Mouse (Mus musculus): Measurements from ENCODE around the gene Zfp990. TPM values are rescaled to one million over a fixed set of nuclear protein-coding genes. Genes with fewer than 3 reads are reported as not detected.
"Not testable (repeated sequence)": the region's sequence is repeated elsewhere in the genome, so short reads cannot be mapped to it uniquely, and the experiment has no call there.

The Zfp990 gene
- polyA plus RNA-seq, 1 experiment from 2014 or later = 0.07 TPM

DNA sequence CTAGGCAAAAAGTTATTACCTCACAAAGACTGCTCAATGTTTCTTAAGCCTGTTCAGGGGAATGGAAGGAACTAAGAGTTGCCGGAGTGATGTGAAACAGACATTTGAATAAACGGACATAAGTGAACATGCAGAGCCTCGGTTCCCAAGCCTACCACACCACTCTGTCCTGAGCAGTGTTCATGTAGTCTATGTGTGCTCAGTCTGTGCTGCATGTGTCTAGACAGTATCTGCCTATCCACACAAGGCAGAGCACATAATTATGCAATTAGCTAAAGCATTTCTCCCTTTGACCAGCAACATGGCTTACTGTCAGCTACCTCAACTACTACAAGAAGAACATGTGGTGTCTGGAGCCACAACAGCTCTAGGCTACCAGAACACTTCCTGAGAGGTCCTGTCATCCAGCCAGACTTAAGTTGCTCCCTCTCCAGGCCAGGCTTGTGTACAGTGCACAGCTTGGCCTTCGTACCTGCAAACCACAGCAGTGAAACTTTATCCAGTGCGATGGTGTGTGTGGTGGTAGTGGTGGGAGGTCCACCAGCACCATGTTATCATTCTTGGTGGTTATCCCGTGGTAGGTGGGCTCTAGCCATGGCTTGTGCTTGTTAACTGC lies 35.3 kb downstream of the Zfp990 start:
- not testable (repeated sequence) for H3K4me2 ChIP-seq; H3K4me3 ChIP-seq; H3K4me1 ChIP-seq; H3K27ac ChIP-seq (replicated peaks); H3K27me3 ChIP-seq (replicated peaks); H3K36me3 ChIP-seq; H3K9ac ChIP-seq; ATAC-seq (ENCODE audit: extremely low read depth, insufficient number of reproducible peaks, low FRiP score, low TSS enrichment)
- 62% methylated on average over 6 of the region's 6 CpGs for WGBS
- H3K9me3 ChIP-seq = peaks cover 38% of the 10 kb centered on the region

DNA sequence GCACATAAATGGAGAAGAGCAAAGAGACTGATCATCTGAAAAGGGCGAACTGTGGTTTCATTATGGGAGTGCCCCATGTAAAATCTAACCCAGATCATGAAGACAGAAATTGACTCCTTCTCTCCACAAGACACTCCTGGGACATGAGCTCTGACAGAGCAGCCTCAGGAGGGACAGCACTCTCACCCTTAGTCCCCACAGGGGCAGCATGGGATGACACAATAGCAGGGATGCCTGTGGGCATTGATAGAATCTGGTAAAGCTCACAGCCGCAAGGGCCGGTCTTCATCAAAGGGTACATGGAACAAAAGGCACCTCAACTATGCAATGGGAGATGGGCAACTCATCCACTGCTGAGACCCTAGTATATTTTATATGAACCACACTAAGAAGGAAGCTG lies 35.9 kb downstream of the Zfp990 start:
- peaks cover 35% of the 10 kb centered on the region for H3K9me3 ChIP-seq
- 87% methylated on average over 3 of the region's 3 CpGs for WGBS
- not testable (repeated sequence) for H3K27me3 ChIP-seq (replicated peaks); ATAC-seq (ENCODE audit: extremely low read depth, insufficient number of reproducible peaks, low FRiP score, low TSS enrichment); H3K4me3 ChIP-seq; H3K4me1 ChIP-seq; H3K4me2 ChIP-seq; H3K27ac ChIP-seq (replicated peaks); H3K36me3 ChIP-seq; H3K9ac ChIP-seq

DNA sequence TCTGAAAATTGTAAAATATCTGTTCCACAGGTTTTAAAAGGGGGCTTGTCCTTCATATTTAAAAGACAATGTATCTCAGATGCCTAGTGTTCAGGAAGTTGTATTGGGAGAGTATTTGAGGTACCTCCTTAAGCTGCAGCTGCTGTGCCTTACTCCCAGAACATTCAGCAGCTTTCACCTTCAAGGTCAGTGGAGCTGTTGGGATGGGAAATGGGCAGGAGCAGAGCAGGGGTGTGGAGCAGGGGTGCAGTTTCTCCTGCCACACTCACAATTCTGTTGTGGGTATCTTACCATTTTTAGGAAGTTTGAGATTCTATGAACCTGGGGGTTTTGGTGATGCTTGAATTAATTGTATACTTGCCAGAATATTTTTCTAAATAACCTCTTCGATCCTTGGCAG lies 46.1 kb downstream of the Zfp990 start:
- Histone ChIP-seq H3K4me1 (no peaks in the 10 kb centered on the region), H3K36me3 (no peaks in the 10 kb centered on the region)
- WGBS = 78% methylated on average over 1 of the region's 1 CpGs

DNA sequence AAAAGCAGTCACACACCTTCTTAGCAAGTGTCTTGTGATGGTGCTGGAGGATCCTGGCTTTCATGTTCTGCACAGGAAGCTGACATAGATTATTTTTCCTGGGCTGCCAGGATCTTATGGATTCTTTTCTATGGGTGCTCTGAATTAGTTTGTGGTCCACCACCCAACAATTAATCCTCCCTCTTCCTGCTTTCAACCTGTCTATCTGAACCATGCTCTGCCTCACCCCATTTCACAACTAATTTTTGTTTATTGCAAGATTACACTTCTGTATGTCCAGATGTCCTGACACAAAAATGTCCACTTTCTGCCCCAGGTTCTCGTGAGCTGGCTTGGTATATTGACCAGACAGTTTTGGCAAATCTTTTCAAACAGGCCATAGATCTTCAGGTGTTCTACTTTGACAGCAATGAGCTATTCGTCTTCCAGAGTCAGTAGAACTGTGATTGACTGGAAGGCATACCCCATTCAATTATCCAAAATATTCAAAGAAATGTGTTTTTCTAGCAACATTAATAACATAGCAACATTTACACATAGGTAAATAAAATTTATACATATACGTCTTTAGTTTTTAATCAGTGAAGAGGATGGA lies 49.0 kb downstream of the Zfp990 start:
- Histone ChIP-seq H3K27ac (replicated peaks) (no peak overlapping the region), H3K4me1 (no peaks in the 10 kb centered on the region), H3K36me3 (no peaks in the 10 kb centered on the region), H3K4me3 (no peak overlapping the region), H3K4me2 (no peak overlapping the region), H3K9ac (no peak overlapping the region), H3K9me3 (peaks cover 46% of the 10 kb centered on the region), H3K27me3 (replicated peaks) (no peaks in the 10 kb centered on the region)
- no peak for ATAC-seq (ENCODE audit: extremely low read depth, insufficient number of reproducible peaks, low FRiP score, low TSS enrichment)
- WGBS = 35% methylated on average over 3 of the region's 3 CpGs

More for the DNA sequence above, 46.1 kb downstream of the Zfp990 start:
- no peak overlapping the region for H3K27ac ChIP-seq (replicated peaks)
- peaks cover 44% of the 10 kb centered on the region for H3K9me3 ChIP-seq
- H3K9ac ChIP-seq = no peak overlapping the region
- H3K27me3 ChIP-seq (replicated peaks) = no peaks in the 10 kb centered on the region
- no peak overlapping the region for H3K4me3 ChIP-seq
- no peak overlapping the region for H3K4me2 ChIP-seq
- ATAC-seq (ENCODE audit: extremely low read depth, insufficient number of reproducible peaks, low FRiP score, low TSS enrichment) = no peak

GRCm38 (mm10) chr4:145564111-145564821 lies 53.7 kb downstream of the Zfp990 start:
- H3K9ac ChIP-seq = no peak overlapping the region
- no peak overlapping the region for H3K4me3 ChIP-seq
- H3K4me2 ChIP-seq = no peak overlapping the region
- peaks cover 51% of the 10 kb centered on the region for H3K9me3 ChIP-seq
- no peaks in the 10 kb centered on the region for H3K27me3 ChIP-seq (replicated peaks)
- 56% methylated on average over 3 of the region's 3 CpGs for WGBS
- no peaks in the 10 kb centered on the region for H3K36me3 ChIP-seq
- H3K27ac ChIP-seq (replicated peaks) = no peak overlapping the region
- H3K4me1 ChIP-seq = no peaks in the 10 kb centered on the region
- ATAC-seq (ENCODE audit: extremely low read depth, insufficient number of reproducible peaks, low FRiP score, low TSS enrichment) = no peak

DNA sequence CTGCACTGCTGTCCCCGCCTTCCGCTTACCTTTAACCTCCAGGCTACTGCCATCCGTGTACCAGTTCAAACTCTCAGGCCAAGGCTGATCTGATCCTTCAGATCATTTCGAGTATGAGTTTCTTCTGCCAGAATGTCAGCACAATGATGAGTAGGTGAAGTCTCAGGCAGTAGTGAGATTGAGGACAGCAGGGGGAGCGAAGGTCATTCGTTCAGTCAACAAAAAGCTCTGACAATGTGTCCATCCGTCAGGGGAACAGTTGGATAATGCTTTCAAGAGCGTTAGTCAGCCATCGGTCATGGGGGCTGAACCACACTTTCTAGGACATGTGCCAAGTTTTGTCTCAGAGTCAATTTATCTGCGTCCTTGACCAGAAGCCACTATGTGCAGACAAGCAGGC lies 59.9 kb downstream of the Zfp990 start:
- H3K4me2 ChIP-seq; H3K4me1 ChIP-seq; H3K4me3 ChIP-seq; H3K9ac ChIP-seq; H3K27me3 ChIP-seq (replicated peaks); ATAC-seq (ENCODE audit: extremely low read depth, insufficient number of reproducible peaks, low FRiP score, low TSS enrichment); H3K27ac ChIP-seq (replicated peaks); H3K36me3 ChIP-seq: not testable (repeated sequence)
- 64% methylated on average over 9 of the region's 10 CpGs for WGBS
- H3K9me3 ChIP-seq = peaks cover 28% of the 10 kb centered on the region

DNA sequence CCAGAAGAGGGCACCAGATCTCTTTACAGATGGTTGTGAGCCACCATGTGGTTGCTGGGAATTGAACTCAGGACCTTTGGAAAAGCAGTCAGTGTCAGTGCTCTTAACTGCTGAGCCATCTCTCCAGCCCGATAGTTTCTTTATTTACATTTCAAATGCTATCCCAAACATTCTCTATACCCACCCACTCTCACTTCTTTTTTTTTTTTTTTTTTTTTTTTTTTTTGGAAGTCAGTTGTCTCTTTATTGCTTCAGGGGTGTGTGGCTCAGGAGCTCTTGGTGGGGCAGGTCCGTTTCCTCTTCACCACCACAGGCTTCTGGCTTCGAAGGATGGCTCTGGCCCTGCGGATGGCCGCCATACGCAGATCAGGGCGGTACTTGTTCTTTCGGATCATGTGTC lies 66.1 kb downstream of the Zfp990 start:
- H3K4me1 ChIP-seq; H3K9ac ChIP-seq; H3K27ac ChIP-seq (replicated peaks); ATAC-seq (ENCODE audit: extremely low read depth, insufficient number of reproducible peaks, low FRiP score, low TSS enrichment); H3K36me3 ChIP-seq; H3K4me2 ChIP-seq; H3K27me3 ChIP-seq (replicated peaks); H3K4me3 ChIP-seq: not testable (repeated sequence)
- H3K9me3 ChIP-seq = peaks cover 21% of the 10 kb centered on the region
- WGBS = 80% methylated on average over 8 of the region's 8 CpGs

- 77% methylated on average over 1 of the region's 1 CpGs for WGBS
- not testable (repeated sequence) for H3K4me1 ChIP-seq; H3K27me3 ChIP-seq (replicated peaks); H3K36me3 ChIP-seq; H3K27ac ChIP-seq (replicated peaks); H3K4me2 ChIP-seq; H3K4me3 ChIP-seq; ATAC-seq (ENCODE audit: extremely low read depth, insufficient number of reproducible peaks, low FRiP score, low TSS enrichment); H3K9ac ChIP-seq
- H3K9me3 ChIP-seq = peaks cover 12% of the 10 kb centered on the region
Observed at GRCm38 (mm10) chr4:145580333-145580732, 69.8 kb downstream of the Zfp990 start.

DNA sequence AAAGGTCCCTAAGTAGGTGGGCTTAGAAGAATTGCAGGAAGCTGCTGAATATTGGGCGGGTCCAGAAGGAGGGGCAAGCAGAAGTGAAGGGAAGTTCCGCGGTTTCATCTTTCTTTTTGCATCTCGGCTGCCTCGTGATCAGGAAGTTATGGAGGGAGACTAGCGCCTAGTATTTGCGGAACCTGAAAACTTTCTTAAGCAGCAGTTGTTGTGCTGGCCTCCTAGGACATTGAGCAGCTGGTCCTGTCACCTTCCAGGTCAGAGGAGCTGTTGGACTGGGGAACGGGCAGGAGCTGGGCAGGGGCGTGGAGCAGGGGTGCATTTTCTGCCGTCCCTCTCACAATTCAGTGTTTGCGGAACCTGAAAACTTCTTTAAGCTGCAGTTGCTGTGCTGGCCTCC lies 74.5 kb downstream of the Zfp990 start, which contains the start of gene Gm13212:
Gm13212 (plus strand) TSS at position 89 of the 400 bp plus-strand sequence.
- H3K27me3 ChIP-seq (replicated peaks); H3K9me3 ChIP-seq; H3K4me1 ChIP-seq; H3K36me3 ChIP-seq; ATAC-seq (ENCODE audit: extremely low read depth, insufficient number of reproducible peaks, low FRiP score, low TSS enrichment); H3K27ac ChIP-seq (replicated peaks): not testable (repeated sequence)
- Histone ChIP-seq H3K4me3 (peak within 1 kb of the TSS; percentile 52), H3K9ac (peak within 1 kb of the TSS; percentile 72), H3K4me2 (peak within 1 kb of the TSS; percentile 64)
- 13% methylated on average over 11 of the region's 11 CpGs for WGBS

DNA sequence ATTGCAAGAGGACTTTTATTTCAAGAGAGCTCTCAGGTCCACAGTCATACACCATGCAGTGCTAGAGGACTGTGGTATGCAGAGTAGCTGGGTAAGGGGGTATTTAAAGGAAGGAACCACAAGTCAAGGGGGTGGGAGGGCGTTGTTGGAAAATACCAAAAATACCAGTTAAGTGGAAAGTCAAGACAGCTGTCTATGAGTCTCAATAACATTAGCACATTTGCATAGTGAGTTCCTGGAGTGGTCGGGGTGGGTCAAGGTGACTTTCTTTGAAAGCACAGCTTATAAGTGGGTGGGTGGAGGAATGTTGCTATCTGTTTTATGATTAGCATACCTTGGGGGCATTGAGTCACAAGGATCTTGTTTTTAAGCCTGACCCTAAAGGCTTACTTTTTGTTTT lies 75.5 kb downstream of the Zfp990 start:
- H3K27me3 ChIP-seq (replicated peaks); ATAC-seq (ENCODE audit: extremely low read depth, insufficient number of reproducible peaks, low FRiP score, low TSS enrichment); H3K36me3 ChIP-seq; H3K27ac ChIP-seq (replicated peaks); H3K9me3 ChIP-seq; H3K9ac ChIP-seq; H3K4me1 ChIP-seq: not testable (repeated sequence)
- Histone ChIP-seq H3K4me3 (peak overlapping the region; percentile 52; the same call in 1 of the 2 replicates), H3K4me2 (peak overlapping the region; percentile 64)
- WGBS = 64% methylated on average over 2 of the region's 2 CpGs
